Mouse (Mus musculus) lung, adult 2 months (tissue): ENCODE results near the gene Ldhb.

Experiments used
- CTCF ChIP-seq: fragments of 200-500 bp; IDR thresholded peaks from 2 replicates; pipeline ENCODE4 v1.5.1; 2011; ENCODE audit warnings: mild to moderate bottlenecking, low read length, control low read depth; ENCODE audit not compliant: insufficient read depth
- POLR2A ChIP-seq: fragments of 200-500 bp; IDR thresholded peaks from 2 replicates; pipeline ENCODE4 v1.6.1; 2011; ENCODE audit warnings: low read depth, mild to moderate bottlenecking, control low read depth, low read length, borderline replicate concordance; ENCODE audit errors: extremely low read depth

- TF ChIP-seq POLR2A (no peak), CTCF (no peak)
Measured at GRCm38 (mm10) chr6:142458010-142458409, 49.7 kb downstream of the Ldhb start.
